Mouse (Mus musculus) R1 (cell line): ENCODE measurements at regions not wholly inside any gene's neighbourhood (a gene's known extent, or its start where the extent isn't known, plus 50 kb on each side); places are given as distances from the start of the nearest gene placed in this dataset.

Experiments used
- DNase-seq: peaks from one replicate; pipeline ENCODE4 v3.0.0-alpha.2; 2018; ENCODE audit warnings: low read depth, low spot score

DNA sequence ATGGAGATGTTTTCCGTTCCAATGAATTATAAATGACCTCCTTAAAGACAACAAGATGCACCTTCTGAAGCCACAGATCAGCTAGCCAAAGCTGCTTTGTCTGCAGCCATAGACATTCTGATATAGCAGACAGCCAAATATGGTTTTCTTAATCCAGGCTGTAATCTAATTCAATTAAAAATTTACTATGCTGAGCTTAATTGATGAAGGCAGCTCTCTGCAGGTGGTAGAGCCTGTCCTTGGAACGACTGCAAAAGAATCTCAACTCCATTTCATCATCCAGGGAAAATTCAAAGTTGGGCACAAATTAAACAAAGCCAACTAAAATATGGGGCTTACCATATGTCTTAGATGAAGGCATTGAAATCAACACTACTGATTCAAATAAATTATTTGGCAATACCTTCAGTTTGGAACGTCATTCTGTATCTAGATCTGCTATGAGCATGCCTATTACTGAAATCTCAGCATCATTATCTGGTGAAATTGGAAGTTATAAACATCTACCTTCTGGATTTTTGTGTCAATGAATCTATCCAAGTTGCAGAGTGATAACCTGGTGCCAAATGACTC, 615.4 kb upstream of the Ins1 start:
- DNase-seq = no peak

DNA sequence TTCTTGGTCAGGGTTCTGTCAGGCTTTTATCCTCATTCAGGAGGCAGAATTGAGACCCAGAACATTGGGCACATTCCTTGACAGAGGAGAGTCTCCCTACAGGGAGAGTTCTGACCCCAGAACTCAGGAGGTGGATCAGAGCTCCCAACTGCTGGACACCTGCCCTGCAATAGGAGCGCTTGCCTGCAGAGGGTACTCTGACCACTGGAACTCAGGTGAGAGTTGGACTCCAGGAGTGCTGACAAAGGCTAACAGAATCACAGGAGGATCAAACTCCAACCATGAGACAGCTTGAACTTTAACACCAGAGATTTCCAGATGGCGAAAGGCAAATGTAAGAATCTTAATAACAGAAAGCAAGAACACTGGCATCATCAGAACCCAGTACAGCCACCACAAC, 603.9 kb upstream of the Ins1 start:
- peak; percentile 2 for DNase-seq

DNA sequence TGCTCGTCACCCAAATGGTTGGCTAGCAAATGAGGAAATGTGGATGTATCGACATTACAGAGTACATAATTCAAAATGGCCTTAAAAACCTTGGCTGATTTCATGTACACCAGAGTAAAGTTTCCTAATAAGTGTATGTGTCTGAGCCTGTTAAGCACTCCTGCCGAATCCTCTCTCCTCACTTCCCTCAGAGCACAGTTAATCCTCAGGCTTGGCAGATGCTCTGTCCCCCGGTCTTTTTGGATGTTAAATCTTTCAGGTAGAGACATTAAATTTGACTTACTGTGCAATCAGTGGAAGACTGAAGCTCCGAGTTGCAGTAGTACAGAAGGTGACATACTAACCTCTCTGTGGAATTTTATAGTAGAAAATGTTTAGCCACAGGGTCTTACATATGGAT, 597.5 kb upstream of the Ins1 start:
- DNase-seq = no peak

DNA sequence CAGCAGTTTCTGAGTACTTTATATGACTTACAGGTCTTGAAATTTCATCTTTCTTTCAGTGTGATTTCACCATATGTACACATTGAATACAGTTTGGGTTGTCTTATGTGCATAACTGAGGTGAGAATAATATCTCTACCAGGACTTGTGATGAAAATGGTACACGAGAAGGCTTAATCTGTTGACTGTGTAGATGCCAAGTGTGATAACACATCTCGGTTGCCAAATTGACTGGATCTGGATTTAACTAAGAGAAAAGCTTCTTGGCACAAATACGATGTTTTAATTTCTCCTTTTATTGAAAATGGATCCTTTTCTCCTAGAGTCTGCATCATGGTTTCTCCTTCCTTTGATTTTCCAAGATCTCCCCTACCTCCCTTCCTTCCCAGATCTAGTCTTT, 588.4 kb upstream of the Ins1 start:
- no peak for DNase-seq
